Mouse (Mus musculus) stomach, postnatal 0 days (tissue): ENCODE measurements around the gene Olfr316.

Experiments
- CTCF ChIP-seq: IDR thresholded peaks from 2 replicates; pipeline ENCODE4 v1.5.1; 2016; ENCODE audit warnings: antibody characterized with exemption, low read depth, mild to moderate bottlenecking, moderate library complexity
- EP300 ChIP-seq: optimal IDR thresholded peaks from 2 replicates; pipeline ENCODE3; 2016; ENCODE audit warnings: antibody characterized with exemption

GRCm38 (mm10) chr11:58799747-58800146 is 47.2 kb downstream of the Olfr316 start:
- TF ChIP-seq EP300 (no peak), CTCF (no peak)
